Mouse (Mus musculus): Measurements from ENCODE around the gene Ift43. TPM values are rescaled to one million over a fixed set of nuclear protein-coding genes. Genes with fewer than 3 reads are reported as not detected.

Gene Ift43
- total and polyA plus RNA-seq, 3 experiments, result 0.42 to 1.9 TPM; not detected in 1

GRCm38 (mm10) chr12:86097781-86098180 lies 15.4 kb downstream of the Ift43 start:
- H3K27ac ChIP-seq (ENCODE audit: control insufficient read depth, low read depth, low read length), result no peak overlapping the region
- TF ChIP-seq ZMIZ1 (IDR thresholded peaks at IDR 0.05; ENCODE audit: low read depth, low read length) (no peak), USF1 (IDR thresholded peaks at IDR 0.05; ENCODE audit: low read depth, low read length) (no peak), BHLHE40 (IDR thresholded peaks at IDR 0.05; ENCODE audit: borderline replicate concordance, low read depth, low read length) (no peak), MAZ (IDR thresholded peaks at IDR 0.05; ENCODE audit: low read depth, low read length) (no peak), CHD1 (IDR thresholded peaks at IDR 0.05; ENCODE audit: low read depth, low read length) (no peak), HCFC1 (IDR thresholded peaks at IDR 0.05; ENCODE audit: low read depth, low read length) (no peak), MAFK (IDR thresholded peaks at IDR 0.05; ENCODE audit: borderline replicate concordance, low read depth, low read length) (no peak), TCF12 (IDR thresholded peaks at IDR 0.05; ENCODE audit: low read depth, low read length) (no peak), ZNF384 (IDR thresholded peaks at IDR 0.05; ENCODE audit: low read depth, low read length) (no peak), KAT2A (conservative IDR thresholded peaks at IDR 0.05; ENCODE audit: low read depth, low read length) (no peak), EP300 (IDR thresholded peaks at IDR 0.05; ENCODE audit: low read depth in 1 of 2, low read length in 2 of 2) (no peak), NRF1 (IDR thresholded peaks at IDR 0.05; ENCODE audit: insufficient read depth, low read depth, low read length, poor library complexity, severe bottlenecking) (no peak)
- no peak for DNase-seq (ENCODE audit: low read depth, low spot score)
- no peak overlapping the region for H3K4me3 ChIP-seq (ENCODE audit: control insufficient read depth in 1 of 2, insufficient read depth in 1 of 2, low read depth in 2 of 2, low read length in 2 of 2)
- H3K27me3 ChIP-seq (ENCODE audit: control insufficient read depth in 1 of 2, insufficient read depth in 2 of 2, low read length in 2 of 2), result no peaks in the 10 kb centered on the region; a peak in 1 of 4 replicates
- H3K9me3 ChIP-seq (replicated peaks; ENCODE audit: insufficient read depth, low read length), result no peaks in the 10 kb centered on the region
- no peak overlapping the region for H3K9ac ChIP-seq (ENCODE audit: control insufficient read depth, low read depth, low read length, poor library complexity, severe bottlenecking)
- H3K4me1 ChIP-seq (ENCODE audit: control insufficient read depth in 1 of 2, insufficient read depth in 2 of 2, low read length in 2 of 2), result no peaks in the 10 kb centered on the region
- H3K36me3 ChIP-seq (ENCODE audit: control insufficient read depth in 1 of 2, insufficient read depth in 2 of 2, low read length in 2 of 2), result no peaks in the 10 kb centered on the region
- H3K79me2 ChIP-seq (ENCODE audit: control insufficient read depth, insufficient read depth, low read length, poor library complexity), result no peaks in the 10 kb centered on the region

- no peaks in the 10 kb centered on the region for H3K4me1 ChIP-seq (ENCODE audit: control insufficient read depth in 1 of 2, insufficient read depth in 2 of 2, low read length in 2 of 2)
- DNase-seq (ENCODE audit: low read depth, low spot score), result no peak
- no peak overlapping the region for H3K9ac ChIP-seq (ENCODE audit: control insufficient read depth, low read depth, low read length, poor library complexity, severe bottlenecking)
- TF ChIP-seq SMC3 (IDR thresholded peaks at IDR 0.05; ENCODE audit: low read depth, low read length), result no peak
- no peak for TF ChIP-seq CHD1 (IDR thresholded peaks at IDR 0.05; ENCODE audit: low read depth, low read length)
- TF ChIP-seq TAL1 (IDR thresholded peaks at IDR 0.05; ENCODE audit: low read length), result no peak
- TF ChIP-seq GABPA (IDR thresholded peaks at IDR 0.05; ENCODE audit: low read depth, low read length), result no peak
- no peak for TF ChIP-seq MYC (IDR thresholded peaks at IDR 0.05; ENCODE audit: low read depth, low read length)
- no peak for TF ChIP-seq ZMIZ1 (IDR thresholded peaks at IDR 0.05; ENCODE audit: low read depth, low read length)
- TF ChIP-seq JUND (IDR thresholded peaks at IDR 0.05; ENCODE audit: low read depth, low read length), result no peak
- TF ChIP-seq ZNF384 (IDR thresholded peaks at IDR 0.05; ENCODE audit: low read depth, low read length), result no peak
- no peak for TF ChIP-seq BHLHE40 (IDR thresholded peaks at IDR 0.05; ENCODE audit: borderline replicate concordance, low read depth, low read length)
- no peak for TF ChIP-seq NELFE (IDR thresholded peaks at IDR 0.05; ENCODE audit: low read depth, low read length)
- TF ChIP-seq POLR2AphosphoS2 (IDR thresholded peaks at IDR 0.05; ENCODE audit: low read length), result no peak
- no peak for TF ChIP-seq USF2 (IDR thresholded peaks at IDR 0.05; ENCODE audit: borderline replicate concordance in 1 of 2, insufficient read depth in 1 of 2, low read depth in 1 of 2, low read length in 2 of 2)
- TF ChIP-seq EP300 (IDR thresholded peaks at IDR 0.05; ENCODE audit: low read depth in 1 of 2, low read length in 2 of 2), result no peak
- TF ChIP-seq MAX (IDR thresholded peaks at IDR 0.05; ENCODE audit: low read length), result no peak
- TF ChIP-seq ZC3H11A (IDR thresholded peaks at IDR 0.05; ENCODE audit: low read depth, low read length), result no peak
- H3K36me3 ChIP-seq (ENCODE audit: control insufficient read depth in 1 of 2, insufficient read depth in 2 of 2, low read length in 2 of 2), result no peaks in the 10 kb centered on the region
- H3K9me3 ChIP-seq (replicated peaks; ENCODE audit: insufficient read depth, low read length), result no peaks in the 10 kb centered on the region
- no peak overlapping the region for H3K4me3 ChIP-seq (ENCODE audit: control insufficient read depth in 1 of 2, insufficient read depth in 1 of 2, low read depth in 2 of 2, low read length in 2 of 2)
- no peak overlapping the region for H3K27ac ChIP-seq (ENCODE audit: control insufficient read depth, low read depth, low read length)
- no peaks in the 10 kb centered on the region; a peak in 1 of 4 replicates for H3K27me3 ChIP-seq (ENCODE audit: control insufficient read depth in 1 of 2, insufficient read depth in 2 of 2, low read length in 2 of 2)
- no peaks in the 10 kb centered on the region for H3K79me2 ChIP-seq (ENCODE audit: control insufficient read depth, insufficient read depth, low read length, poor library complexity)
Observed at GRCm38 (mm10) chr12:86100711-86101110, 18.4 kb downstream of the Ift43 start.

Data from MEL (cell line).